Mouse (Mus musculus) thymus, adult 18-20 months (tissue): ENCODE measurements around the gene Nrbf2.
A peak's percentile ranks its signal among the peaks of the same experiment; 100 is the strongest.

ENCODE experiments used
- DNase-seq, 2 experiments: peaks; one replicate each; pipeline ENCODE4 v3.0.0; 2022; ENCODE audit warnings: mixed read lengths in 2 of 2

Nrbf2 gene

DNA sequence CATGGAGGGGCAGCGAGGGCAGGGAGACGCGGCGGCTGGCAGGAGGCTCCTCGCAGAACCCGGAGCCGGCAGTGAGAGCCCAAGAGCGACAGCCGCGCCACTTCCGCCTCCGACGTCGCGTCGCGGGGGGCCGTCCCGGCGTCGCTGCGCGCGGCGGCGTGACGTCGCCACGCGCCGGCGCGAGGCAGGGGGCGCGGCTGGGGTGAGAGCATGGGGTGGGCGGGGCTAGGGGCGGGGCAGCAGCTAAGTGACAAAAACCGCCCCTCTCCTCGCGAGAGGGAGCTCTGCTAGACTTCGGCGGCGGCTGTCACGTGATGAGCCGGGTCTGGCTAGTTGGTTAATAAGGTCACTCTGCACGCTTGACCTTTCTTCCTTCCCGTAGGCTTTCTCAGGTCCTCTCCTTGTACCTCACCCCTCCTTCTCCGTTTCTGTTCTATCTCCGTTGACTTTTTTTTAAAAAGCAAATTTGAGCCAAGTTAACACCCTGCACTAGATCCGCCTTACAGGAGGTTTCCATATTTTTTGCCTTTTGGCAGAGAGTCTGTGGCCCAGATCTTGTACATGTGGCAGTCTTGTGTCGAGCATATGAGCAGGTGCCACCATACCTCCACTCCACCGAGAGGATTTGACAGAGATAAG is at the start of gene Nrbf2:
Nrbf2 (minus strand) TSS at position 130 of the 639 bp plus-strand sequence.
- peak; percentile 71 to 72 for DNase-seq

DNA sequence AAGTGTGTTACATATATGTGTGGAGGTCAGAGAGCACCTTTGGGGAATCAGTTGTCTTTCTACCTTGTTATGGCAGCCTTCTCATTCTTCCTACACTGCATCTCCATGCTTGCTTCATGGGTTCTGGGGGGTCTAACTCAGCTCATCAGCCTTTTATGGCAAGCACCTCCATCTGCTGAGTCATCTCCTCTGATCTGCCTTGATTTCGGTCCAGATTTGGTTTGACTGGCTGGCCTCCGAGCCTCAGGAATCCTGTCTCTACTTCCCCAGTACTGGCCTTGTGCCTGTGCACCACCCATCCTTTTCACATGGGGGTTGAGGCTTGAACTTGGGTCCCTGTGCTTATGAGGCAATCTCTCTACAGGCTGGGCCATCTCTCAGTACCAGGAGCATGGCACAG is 45.5 kb upstream of the Nrbf2 start:
- no peak for DNase-seq

DNA sequence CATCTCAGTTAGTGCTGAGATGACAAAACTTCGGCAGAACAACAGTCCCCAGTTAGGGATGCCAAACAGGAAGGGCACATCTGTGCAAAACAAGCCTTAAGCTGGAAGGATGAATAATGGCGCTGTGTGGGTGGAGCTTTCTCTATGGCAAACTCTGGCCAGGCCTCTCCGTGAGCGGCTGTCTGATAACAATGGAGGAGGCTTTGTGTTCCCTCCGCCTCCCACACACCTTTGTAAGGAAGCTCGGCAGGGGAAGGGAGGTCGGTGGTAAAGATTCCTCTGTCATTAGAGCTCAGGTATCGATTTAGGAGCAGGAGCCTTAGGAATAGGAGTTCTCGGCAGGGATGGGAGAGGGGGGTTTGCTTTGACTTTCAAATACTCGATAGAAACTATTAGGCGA is 44.6 kb upstream of the Nrbf2 start:
- DNase-seq = no peak

DNA sequence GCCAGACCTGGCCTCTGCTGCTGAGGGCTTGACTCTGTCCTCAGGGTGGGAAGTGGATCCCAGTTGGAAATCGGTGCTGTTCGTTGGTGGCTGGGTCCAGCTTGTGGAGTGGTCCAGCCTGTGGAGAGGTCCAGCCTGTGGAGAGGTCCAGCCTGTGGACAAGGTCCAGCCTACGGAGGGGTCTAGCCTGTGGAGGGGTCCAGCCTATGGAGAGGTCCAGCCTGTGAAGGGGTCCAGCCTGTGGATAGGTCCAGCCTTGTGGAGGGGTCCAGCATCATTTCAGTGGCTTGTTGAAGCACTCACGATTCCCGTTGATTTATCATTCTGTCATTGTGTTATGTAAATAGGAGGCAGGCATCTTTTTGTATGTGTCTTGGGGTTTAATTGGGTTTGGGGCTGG is 43.1 kb upstream of the Nrbf2 start:
- DNase-seq = no peak

DNA sequence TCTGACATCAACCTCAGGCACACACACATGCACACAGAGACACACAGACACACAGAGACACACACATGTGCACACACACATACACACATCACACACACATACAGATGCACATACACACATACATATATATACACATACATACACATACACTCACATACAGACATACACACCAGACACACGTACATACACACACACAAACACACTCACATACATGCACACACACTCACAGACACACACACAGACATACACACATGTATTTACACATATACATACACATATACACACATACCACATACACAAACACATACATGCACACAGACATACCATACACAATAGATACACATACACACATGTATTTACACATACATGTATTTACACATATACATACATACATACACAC is 38.9 kb upstream of the Nrbf2 start:
- no peak for DNase-seq

DNA sequence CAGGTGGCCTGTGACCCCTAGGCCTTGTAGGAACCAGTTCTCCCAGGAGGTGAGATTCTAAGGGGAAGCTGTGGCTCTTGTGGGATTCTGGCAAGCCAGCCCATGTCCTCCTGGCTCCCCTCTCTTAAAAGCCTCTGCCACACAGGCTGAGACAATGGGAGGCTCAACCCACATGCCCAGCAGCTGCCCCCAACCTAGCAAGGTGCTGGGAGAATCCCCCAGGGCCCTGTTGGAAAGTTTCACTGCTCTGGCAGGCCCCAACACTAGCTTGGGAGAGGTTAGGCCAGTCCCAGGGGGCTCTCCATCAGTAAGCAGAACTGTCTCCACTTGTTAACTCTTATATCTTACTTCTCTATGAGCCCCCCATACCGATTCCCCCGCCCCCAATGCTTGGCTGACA is 36.3 kb upstream of the Nrbf2 start:
- no peak for DNase-seq

DNA sequence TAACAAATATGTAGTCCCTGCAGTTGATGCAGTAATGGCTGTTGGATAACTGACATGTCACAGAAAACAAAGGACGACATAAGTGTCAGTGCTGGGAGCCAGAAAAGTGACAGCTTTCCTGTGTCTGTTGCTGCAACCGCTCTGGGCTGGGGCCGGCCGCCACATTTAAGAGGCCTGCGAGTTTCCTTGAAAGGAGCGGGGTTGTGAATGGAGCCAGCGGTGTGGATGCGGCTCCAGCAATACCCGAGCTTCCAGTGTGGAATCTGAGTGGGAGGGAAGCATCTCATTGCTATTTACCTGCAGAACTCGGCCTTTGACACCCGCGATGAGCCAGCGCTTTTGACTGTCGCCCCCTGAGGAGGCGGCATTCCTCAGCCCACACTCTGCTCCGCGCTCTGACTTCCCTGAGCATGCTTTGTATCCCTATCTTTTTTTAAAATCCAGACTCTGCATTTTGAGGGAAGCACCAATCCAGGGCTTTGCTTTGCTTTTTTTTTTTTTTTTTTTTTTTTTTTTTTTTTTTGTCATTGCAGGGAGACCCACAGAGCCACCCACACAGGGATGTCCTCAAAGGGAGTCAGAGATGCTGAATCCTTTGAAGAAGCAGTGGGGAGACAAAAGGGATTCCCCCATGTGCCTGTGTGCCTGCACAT is 35.2 kb upstream of the Nrbf2 start:
- no peak for DNase-seq

DNA sequence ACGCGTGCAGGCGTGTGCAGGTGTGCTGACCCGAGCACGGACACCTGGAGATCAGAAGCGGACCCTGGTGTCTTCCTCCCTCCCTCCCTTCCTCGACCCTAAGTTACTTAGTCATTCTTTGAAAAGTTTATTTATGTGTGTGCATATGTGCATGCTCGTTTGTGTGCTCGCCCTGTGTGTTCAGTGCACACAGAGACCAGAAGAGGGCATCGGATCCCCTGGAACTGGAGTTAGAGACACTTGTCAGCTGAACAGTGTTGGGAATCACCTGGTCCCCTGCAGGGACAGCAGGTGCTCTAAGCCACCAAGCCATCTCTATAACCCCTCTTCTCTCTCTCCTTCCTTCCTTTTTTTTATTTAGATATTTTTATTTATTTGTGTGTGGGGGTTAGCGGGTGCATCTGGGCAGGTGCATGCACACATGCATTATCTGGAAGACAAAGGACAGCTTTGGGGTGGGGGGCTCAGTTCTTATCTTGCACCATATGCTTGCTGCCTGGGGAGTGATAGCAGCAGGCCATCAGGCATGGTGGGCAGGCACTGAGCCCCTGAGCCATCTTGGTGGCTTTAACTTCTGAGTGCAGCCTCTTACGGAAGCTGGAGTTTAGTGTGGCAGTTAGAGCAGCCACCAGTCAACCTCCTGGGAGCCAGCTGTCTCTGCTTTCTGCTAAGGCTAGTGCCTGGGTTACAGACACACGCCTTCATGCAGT is 34.1 kb upstream of the Nrbf2 start:
- no peak for DNase-seq

DNA sequence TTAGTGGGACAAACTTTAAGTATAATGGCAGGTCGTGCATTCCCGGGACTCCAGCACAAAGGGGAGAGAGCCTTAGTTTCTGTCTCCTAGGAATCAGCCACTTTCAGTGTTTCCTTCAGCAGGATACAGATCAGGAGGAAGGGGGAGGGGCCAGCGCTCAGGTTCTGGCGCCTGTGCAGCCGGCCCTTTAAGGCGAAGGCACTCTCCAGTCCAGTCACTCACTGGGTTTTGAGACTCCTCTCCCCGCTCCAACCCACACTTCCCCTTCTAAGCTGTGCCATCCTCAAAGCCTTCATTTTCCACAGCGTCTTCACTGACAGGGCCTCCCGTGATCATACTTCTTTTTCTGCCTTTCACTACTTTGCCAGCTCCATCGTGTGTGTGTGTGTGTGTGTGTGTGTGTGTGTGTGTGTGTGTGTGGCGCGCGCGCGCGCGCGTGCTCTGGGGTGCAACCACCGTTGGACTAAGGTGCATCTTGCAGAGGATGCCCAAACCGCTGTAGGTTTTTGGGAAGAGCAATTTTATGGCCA is 32.9 kb upstream of the Nrbf2 start:
- no peak for DNase-seq

DNA sequence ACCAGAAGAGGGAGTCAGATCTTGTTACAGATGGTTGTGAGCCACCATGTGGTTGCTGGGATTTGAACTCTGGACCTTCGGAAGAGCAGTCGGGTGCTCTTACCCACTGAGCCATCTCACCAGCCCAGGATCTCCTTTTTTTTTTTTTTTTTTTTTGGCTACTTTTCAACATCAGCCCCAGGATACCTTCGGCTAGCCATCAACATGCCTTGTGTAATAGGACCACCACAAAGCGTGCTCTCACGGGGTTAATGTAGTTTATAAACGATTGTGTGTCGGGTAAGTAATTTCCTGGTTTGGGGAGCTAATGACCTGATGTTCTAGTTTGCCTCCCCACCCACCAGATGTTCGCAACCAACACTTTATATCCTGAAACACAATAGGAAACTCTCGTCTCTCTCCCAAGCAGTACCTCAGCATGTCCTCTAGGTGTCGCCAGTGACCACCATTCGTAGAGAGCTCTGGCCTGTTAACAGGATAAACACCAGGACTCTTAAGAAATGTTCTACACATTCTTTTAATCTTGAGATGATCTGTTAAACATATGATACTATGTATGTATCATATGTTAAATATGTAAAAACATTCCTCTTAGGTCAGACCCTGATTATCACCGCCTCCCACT is 29.8 kb upstream of the Nrbf2 start:
- DNase-seq = peak in 1 of 2 experiments; percentile 14

DNA sequence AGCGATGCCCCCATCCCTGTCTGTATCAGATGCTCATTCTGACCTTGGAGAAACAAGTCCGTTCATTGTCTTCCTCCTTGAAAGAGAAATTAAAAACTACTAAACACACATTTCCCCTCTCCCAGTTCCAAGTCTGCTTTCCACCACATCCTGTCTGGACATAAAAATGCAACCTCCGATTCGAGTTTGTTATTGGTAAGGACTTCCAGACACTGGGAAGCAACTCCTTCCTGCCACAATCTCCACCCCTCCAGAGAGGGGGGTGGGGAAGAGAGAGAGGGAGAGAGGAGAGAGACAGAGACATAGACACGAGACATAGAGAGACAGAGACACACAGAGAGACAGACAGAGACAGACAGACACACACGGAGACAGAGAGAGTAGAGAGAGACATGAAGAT is 27.4 kb upstream of the Nrbf2 start:
- no peak for DNase-seq

DNA sequence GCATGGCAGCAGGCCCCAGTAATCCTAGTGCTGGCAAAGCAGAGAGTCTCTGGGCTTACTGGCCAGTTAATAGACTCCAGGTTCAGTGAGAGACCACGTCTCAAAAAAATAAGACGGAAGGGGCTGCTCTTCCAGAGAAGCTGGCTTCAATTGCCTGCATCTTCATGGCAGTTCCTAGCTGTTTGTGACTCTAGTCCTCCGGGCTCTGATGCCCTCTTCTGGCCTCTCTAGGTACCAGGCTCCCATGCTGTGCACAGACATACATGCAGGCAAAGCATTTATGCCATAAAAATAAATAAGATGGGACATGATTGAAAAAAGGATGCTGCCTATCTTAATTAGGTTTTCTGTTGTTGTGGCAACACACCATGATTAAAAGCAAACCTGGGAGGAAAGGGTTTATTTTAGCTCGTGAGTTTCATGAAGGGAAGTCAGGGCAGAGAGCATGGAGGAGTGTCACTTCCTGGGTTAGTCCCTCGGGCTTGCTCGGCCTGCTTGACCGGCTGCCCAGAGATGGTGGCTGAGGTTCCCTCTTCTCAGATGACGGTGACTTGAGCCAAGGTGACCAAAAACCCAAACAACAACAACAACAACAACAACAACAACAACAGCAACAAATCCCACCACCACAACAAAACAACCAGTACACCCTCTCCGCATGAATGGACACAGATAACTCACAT is 26.3 kb upstream of the Nrbf2 start:
- DNase-seq = no peak

DNA sequence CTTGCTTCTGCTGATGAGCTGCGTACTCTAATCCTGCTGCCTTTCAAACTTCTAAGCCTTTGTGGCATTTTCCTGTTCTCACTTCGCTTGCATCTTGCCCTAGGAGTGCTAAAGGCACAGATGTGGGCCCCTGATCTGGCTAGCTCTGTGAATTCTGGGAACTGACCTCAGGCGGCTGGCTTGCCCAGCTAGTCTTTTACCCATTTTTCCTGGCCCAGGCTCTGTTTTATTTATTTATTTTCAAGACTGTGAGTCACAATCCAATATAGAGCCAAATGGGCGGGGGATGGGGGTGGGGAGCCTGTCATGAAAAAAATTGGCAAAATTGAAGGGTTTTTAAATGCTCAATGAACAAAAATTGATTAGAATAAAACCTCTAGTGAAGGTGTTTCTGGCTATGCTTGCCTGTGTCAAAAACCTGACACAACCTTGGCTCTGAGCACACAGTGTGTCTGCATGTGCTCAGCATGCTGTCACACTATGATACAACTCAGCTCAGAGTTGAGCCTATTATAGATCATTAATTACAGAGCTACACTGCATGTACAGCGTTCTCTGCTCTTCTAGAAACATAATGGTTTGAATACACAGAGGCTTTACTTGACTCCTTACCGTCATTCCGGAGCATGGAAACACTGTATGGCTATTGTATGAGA is 24.5 kb upstream of the Nrbf2 start:
- DNase-seq = no peak

DNA sequence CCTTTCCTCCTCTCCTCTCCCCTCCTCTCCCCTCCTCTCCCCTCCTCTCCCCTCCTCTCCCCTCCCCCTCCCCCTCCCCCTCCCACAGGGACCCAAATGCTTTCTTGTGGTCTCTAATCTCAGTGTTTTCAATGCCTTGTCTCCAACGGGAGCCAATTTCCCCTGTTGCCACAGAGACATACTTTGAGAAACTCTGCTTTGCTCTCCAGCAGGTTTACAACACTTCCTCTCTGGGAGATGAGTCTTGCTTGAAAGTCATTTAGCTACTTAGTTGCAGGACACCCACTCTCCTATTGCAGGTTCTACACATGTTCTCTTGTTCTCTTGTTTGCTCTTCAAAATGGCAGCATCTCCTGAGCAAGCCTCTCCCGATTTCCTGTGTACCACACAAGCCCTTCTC is 17.2 kb upstream of the Nrbf2 start:
- DNase-seq = no peak

DNA sequence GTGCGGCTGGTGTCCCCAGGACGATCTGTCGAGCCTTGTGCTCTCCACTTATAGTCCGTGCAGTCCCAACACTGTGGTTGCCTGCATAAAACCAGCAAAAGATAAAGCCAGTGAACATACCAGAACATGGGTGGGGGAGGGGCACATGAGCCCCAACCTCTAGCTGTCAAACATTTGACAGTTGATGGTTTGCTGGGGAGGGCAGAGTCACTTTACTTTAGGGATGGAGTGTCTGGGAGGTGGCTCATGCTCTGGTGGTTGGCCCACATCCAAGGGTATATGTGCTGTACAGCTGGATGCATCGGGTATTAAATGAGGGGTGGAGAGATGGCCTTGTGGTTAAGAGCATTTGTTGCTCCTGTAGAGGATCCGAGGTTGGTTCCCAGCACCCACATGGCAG is 15.9 kb upstream of the Nrbf2 start:
- DNase-seq = no peak

DNA sequence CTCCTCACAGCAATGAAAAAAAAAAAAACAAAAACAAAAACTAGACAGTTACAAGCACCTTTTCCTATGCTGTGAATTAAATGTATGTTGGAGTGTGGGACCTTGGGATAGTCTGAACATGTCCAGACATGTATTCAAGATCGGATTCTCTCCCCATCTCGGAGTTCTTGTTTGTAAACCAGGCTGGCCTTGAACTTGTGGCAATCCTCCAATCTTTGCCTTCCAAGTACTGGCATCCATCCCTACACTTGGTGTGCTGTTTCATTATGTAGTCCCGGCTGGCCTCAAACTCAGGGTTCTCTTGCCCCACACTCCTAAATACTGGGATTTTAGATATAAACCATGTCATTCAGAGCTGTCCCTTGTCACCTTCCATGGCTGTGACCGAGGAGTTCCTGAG is 14.2 kb upstream of the Nrbf2 start:
- no peak for DNase-seq

DNA sequence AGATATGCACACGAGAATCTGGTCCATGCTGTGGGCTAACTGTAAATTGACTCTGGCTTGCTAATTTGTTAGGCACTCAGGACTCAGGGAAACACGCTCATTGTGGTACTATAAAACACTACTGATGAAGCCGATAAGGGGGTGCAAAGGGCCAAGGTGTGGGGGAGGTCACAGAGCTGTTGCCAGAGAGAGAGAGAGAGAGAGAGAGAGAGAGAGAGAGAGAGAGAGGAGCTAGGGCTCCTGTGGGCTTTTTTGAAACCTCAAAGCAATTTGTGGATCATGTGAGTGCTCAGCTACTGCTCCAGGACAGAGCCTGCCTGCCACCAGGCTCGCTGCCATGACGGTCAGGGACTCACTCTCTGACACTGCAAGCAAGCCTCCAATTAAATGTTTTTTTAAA is 13.8 kb upstream of the Nrbf2 start:
- no peak for DNase-seq

DNA sequence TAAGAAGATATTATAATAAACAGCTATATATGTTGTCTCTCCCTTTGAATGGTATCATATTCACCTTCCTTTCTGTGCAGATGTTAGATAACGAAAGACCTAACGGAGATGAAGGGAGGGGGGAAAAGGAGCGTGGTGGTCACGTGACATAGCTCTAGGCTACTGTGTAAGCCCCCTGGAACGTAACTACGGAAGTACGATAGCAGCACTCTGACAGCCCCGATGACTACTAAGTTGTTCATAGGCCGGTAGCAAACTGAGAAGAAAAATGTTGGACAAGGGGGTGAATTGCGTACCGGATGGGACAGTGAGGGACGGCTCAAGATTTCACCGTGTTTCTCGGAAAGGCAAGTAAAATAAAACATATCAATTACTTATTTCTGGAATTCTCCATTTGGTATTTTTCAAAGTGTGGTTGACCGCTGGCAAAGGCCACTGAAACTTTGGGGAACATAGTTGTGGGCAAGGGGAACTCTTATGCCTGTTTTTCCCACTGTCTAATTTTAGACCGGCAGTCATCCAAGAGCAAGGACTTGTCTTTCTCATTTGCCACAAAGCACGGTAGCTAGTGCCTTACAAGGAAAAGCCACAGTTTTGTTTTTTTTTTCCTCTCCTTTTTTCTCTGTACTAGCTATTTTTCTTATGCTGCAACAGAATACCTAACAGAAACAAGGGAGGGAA is 12.2 kb upstream of the Nrbf2 start:
- DNase-seq = no peak

DNA sequence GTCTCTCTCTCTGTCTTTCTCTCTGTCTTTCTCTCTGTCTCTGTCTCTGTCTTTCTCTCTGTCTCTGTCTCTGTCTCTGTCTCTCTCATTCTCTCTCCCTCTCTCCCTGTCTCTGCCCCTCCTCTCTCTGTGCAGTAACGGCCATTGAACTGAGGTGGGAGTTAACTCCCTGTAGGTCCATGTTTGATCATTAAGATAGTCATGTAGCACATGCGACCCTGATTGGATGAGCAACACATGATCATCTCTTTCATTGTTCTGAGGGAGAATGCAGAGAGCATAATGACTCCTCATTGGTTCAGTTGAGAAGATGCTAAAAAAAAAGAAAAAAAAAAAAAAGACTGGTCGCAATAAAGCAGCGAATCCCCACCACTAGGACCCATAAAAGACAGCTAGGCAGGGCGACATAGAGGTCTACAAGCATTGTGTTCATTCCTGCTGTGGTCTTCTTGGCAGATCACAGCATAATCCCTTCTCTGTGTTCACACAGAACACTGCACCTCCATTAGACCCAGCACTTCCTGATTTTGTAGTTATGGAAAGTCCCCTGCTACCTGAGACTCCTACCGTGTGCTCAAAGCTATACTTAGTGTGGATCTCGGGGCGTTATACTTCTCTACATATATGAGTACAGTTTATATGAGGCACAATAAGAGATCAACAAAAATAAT is 11.5 kb upstream of the Nrbf2 start:
- DNase-seq = no peak

DNA sequence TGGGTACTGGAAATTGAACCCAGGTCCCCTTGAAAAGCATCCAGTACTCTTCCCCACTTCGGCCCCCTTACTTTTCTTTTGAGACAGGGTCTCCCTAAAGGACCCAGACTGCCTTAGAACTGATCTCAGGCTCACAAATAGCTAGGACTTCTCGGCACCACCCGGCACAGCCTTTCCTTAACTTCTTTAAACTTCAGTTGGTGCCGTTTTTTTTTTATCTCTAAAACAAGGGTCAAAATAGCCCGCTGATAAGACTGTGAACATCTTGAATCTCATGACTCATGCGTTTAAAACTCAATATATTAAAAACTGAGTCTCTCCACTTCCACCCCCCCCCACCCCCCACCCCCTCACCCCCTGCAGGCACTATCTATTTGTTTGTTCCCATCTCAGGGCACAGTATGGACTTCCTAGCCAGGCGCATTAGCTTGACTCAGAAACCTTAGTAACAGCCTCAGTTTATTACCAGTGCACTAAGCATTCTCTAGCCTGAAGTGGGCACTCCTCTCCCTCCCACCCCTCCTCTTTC is 10.9 kb upstream of the Nrbf2 start:
- no peak for DNase-seq

DNA sequence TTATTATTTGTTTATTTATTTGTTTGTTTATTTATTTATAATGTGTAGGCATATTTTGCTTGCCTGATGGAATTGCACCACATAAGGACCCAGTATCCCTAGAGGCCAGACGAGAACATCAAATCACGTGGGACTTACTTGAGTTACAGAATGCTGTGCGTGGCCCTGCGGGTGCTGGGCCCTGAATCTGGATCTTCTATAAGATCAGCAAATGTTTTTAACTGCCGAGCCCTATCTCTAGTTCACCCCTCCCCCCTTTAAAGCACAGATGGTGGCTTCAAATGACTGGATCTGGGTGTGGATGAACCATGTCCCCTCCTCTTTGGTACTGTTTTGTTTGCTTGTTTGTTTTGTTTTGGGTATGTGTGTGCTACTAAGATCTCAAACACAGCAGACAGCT is 10.2 kb upstream of the Nrbf2 start:
- no peak for DNase-seq
